Mouse (Mus musculus) midbrain, embryonic 13.5 days (tissue): ENCODE results near the gene Pdia3. TPM values are rescaled to one million over a fixed set of nuclear protein-coding genes. Genes with fewer than 3 reads are reported as not detected.
"Not testable (repeated sequence)": the region's sequence is repeated elsewhere in the genome, so short reads cannot be mapped to it uniquely, and the experiment has no call there.

Source experiments
- ATAC-seq: fragments of 200-750 bp; cut with Nextera tagmentation; 2 replicates; pipeline ENCODE4 v1.8.0; 2017; ENCODE audit warnings: mild to moderate bottlenecking, moderate TSS enrichment, moderate library complexity
- H3K27ac ChIP-seq: fragments of 300-500 bp; sonication (generic); 2 replicates; pipeline ENCODE4 v1.5.1; 2015; ENCODE audit warnings: inconsistent platforms, mild to moderate bottlenecking, moderate library complexity
- H3K27me3 ChIP-seq: fragments of 300-500 bp; sonication (generic); 2 replicates; pipeline ENCODE4 v1.6.1; 2015; ENCODE audit warnings: mild to moderate bottlenecking, inconsistent platforms
- H3K36me3 ChIP-seq: fragments of 300-500 bp; sonication (generic); 2 replicates; pipeline ENCODE4 v1.6.1; 2015; ENCODE audit warnings: mild to moderate bottlenecking, inconsistent platforms
- H3K4me1 ChIP-seq: fragments of 300-500 bp; sonication (generic); replicated peaks from 2 replicates; pipeline ENCODE4 v1.6.1; 2015; ENCODE audit warnings: inconsistent platforms
- H3K4me2 ChIP-seq: fragments of 300-500 bp; sonication (generic); replicated peaks from 2 replicates; pipeline ENCODE4 v1.6.1; 2015; ENCODE audit warnings: moderate library complexity, mild to moderate bottlenecking, inconsistent platforms
- H3K4me3 ChIP-seq: fragments of 300-500 bp; sonication (generic); replicated peaks from 2 replicates; pipeline ENCODE4 v1.5.1; 2015; ENCODE audit warnings: mild to moderate bottlenecking, inconsistent platforms
- H3K9ac ChIP-seq: fragments of 300-500 bp; sonication (generic); replicated peaks from 2 replicates; pipeline ENCODE4 v1.6.1; 2015; ENCODE audit warnings: mild to moderate bottlenecking, inconsistent platforms
- H3K9me3 ChIP-seq: fragments of 300-500 bp; sonication (generic); 2 replicates; pipeline ENCODE4 v1.6.1; 2016; ENCODE audit warnings: mild to moderate bottlenecking, inconsistent platforms
- WGBS: fragments of 180-500 bp; shearing (Covaris S2); methylation state at CpG from one replicate; pipeline ENCODE4 v1.1.7; 2015; 5-methylcytosine and 5-hydroxymethylcytosine counted together
- polyA plus RNA-seq: library from polyadenylated mRNA; unstranded; fragments of >200 nt; fragmentation: Nextera tagmentation; extraction: Ambion mirVana; gene quantifications from 2 replicates; pipeline ENCODE4 v1.2.1, GENCODE M21; 2015

Gene Pdia3
- polyA plus RNA-seq: 373 and 395 TPM in 2 replicates

DNA sequence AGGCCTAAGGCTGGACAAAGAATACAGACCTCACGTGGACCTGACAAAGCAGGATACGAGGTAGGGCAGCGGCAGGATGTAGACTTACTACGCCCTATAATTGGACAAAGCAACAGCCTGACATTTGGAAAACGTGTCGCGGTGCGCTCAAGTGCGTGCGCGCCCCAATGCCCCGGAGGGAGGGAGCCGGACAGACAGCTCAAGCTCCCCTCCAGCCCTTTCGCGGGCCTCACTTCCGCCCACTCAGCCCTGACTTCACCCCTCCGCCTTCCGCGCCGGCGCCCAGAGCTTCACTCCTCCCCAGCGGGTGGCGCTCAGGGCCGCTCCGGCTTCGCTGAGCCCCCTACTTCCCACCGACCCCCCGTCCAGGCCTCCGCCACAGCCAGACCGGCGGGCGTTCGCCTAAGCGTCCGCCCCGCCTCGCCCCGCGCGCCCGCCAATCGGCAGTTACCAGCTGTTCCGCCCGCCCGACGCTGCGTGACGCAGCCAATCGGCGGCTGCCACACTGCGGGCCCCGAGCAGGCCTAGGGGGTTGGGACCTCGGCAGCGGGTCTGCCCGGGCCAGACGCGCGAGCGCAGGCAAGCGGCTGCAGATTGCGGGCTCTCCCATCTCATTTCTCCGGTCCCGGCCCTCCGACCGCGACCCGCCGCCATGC lies at the start of gene Pdia3, which contains the start of gene Catsper2:
TSS of gene Pdia3 (plus strand) at position 389 of the 656 bp plus-strand sequence.
TSS of gene Catsper2 (minus strand) at position 406 of the 656 bp plus-strand sequence.
- Histone ChIP-seq H3K4me1 (peaks cover 42% of the 10 kb centered on the region), H3K4me2 (peak within 1 kb of the TSS; percentile 69), H3K36me3 (peaks cover 19% of the 10 kb centered on the region; the same call in 1 of the 2 replicates), H3K4me3 (peak within 1 kb of the TSS; percentile 99), H3K27me3 (no peaks in the 10 kb centered on the region), H3K27ac (peak within 1 kb of the TSS; percentile 95), H3K9ac (peak within 1 kb of the TSS; percentile 98), H3K9me3 (no peaks in the 10 kb centered on the region)
- WGBS: 1% methylated on average over 66 of the region's 68 CpGs
- ATAC-seq: peak; percentile 99

DNA sequence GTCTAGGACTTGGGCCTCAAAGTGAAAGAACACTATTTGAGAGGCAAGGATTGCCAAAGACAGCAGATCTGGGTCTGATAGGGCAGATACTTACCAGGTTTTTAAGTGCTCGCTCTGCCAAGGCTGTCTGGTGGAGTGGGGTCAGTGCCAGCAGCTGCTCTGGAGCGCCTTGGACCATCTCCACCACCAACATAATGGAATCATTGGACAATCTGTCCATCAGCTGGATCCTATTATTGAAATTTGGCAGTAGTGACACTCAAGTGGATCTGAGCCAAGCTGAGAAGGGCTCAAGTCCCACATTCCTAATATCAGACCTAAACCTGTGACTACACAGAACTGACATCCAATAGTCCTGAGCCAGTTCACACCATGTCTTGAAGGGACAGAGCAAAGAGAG lies 44.7 kb upstream of the Pdia3 start:
- H3K36me3 ChIP-seq: no peaks in the 10 kb centered on the region
- H3K4me3 ChIP-seq: no peak overlapping the region
- H3K4me1 ChIP-seq: no peaks in the 10 kb centered on the region
- H3K27me3 ChIP-seq: no peaks in the 10 kb centered on the region
- no peak for ATAC-seq
- no peak overlapping the region for H3K4me2 ChIP-seq
- no peaks in the 10 kb centered on the region for H3K9me3 ChIP-seq
- 91% methylated on average over 2 of the region's 2 CpGs for WGBS
- H3K9ac ChIP-seq: no peak overlapping the region
- no peak overlapping the region for H3K27ac ChIP-seq

DNA sequence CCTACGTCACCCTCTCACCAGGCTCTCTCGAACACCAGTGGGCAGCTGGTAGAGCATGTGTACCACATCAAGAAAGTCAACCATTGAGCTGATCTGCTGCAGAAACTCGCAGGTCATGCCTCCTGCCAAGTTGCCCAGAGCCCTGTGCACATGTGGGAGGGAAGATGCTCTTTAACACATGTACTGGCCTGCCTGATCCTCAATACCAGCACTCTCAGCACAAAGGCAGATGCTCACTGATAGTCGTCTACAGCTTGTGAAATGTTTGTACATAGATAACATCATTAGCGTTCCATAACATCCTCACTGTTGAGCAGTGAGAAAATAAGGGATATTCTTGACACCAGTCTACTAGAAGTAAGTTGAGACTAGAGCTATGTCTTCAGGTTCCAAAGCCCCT lies 42.7 kb upstream of the Pdia3 start:
- WGBS: 86% methylated on average over 5 of the region's 5 CpGs
- no peaks in the 10 kb centered on the region for H3K4me1 ChIP-seq
- no peak overlapping the region for H3K9ac ChIP-seq
- ATAC-seq: no peak
- no peak overlapping the region for H3K4me3 ChIP-seq
- H3K36me3 ChIP-seq: no peaks in the 10 kb centered on the region
- H3K4me2 ChIP-seq: no peak overlapping the region
- H3K9me3 ChIP-seq: no peaks in the 10 kb centered on the region
- no peaks in the 10 kb centered on the region for H3K27me3 ChIP-seq
- H3K27ac ChIP-seq: no peak overlapping the region

DNA sequence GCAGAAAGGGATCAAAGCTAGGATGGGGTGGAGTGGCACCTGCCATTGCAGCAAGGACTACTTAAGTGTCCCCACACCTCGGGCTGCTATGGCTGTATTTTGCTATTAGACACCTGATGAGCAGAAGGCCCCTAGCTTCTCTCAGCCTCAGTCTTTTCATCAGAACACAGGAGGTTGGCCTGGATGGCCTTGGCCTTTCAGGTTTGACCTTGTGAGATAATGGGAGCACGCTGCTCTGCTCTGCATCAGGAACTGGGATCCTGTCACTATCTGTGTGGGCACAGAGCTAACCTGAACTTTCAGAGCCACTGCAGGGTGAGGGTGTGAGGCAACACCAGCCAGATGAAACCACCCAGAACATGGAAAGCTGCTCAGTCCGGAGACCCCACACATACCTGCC lies 41.3 kb upstream of the Pdia3 start:
- WGBS: 87% methylated on average over 3 of the region's 3 CpGs

DNA sequence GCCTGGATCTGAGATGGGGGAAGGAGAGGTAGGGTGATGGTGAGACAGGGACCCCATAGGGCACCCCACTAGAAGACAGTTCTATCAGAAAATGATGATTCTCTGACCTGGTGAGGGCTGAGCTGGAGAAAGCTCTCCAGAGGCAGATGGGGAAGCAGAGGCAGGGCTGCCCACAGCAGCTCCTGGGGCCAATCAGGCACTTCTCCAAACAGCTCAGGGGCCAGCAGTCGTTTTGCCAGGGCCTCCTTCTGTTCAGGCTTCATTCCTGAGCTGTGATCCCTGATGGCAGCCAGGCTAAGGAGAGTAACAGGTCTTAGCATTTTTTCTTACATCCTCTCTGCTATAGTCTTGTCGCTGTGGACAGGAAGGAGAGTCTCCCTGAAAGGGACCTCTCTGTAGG lies 38.8 kb upstream of the Pdia3 start:
- Histone ChIP-seq H3K4me3 (no peak overlapping the region), H3K9ac (no peak overlapping the region), H3K4me2 (no peak overlapping the region), H3K27me3 (no peaks in the 10 kb centered on the region), H3K36me3 (no peaks in the 10 kb centered on the region), H3K4me1 (no peaks in the 10 kb centered on the region), H3K9me3 (no peaks in the 10 kb centered on the region), H3K27ac (no peak overlapping the region)
- no peak for ATAC-seq
- WGBS: 58% methylated on average over 2 of the region's 2 CpGs

More for the DNA sequence above, 41.3 kb upstream of the Pdia3 start:
- Histone ChIP-seq H3K9ac (no peak overlapping the region), H3K4me2 (no peak overlapping the region), H3K36me3 (no peaks in the 10 kb centered on the region), H3K27me3 (no peaks in the 10 kb centered on the region), H3K4me1 (no peaks in the 10 kb centered on the region), H3K4me3 (no peak overlapping the region), H3K9me3 (no peaks in the 10 kb centered on the region), H3K27ac (no peak overlapping the region)
- no peak for ATAC-seq

DNA sequence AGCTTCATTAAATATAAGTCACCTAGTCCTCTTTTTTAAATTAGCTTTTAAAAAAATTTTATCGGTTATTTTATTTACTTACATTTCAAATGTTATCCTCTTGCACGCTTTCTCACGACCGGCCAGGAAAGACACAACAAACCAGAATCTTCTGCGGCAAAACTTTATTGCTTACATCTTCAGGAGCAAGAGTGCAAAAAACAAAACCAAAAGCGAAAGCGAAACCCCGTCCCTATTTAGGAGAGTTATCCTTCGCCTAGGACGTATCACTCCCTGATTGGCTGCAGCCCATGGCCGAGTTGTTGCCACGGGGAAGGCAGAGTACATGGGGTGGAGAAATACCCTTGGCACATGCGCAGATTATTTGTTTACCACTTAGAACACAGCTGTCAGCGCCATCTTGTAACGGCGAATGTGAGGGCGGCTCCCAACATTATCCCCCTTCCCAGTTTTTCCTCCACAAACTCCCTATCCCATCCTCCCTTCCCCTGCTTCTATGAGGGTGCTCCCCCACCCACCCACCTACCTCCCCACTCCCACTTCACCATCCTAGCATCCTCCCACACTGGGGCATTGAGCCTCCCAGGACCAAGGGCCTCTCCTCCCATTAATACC lies 26.5 kb upstream of the Pdia3 start, which contains the start of gene Strc:
TSS of gene Strc (minus strand) at position 208 of the 615 bp plus-strand sequence.
- not testable (repeated sequence) for H3K9ac ChIP-seq, H3K36me3 ChIP-seq, H3K27ac ChIP-seq, H3K4me2 ChIP-seq, H3K27me3 ChIP-seq, ATAC-seq, H3K4me1 ChIP-seq, H3K9me3 ChIP-seq, H3K4me3 ChIP-seq
- 94% methylated on average over 17 of the region's 17 CpGs for WGBS

DNA sequence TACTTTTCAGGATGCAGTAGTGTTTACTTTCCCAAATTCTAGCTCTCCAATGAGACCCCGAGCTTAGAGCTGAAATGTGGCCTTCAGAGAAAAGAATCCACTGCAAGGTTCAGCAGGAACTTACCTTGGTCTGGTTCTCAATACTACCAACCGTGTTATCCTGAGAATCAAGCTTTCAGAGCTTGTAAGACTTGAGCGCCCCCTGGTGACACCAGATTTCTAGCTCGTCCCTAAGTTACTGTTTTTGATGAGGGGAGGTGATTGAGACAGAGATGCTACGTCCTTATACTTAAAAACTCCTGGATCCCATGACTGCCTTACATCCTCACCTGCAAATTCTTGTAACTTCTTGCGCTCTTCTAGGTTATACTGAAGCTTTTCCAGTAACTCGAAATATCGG lies 17.0 kb upstream of the Pdia3 start:
- H3K4me2 ChIP-seq: no peak overlapping the region
- H3K9ac ChIP-seq: no peak overlapping the region
- H3K27ac ChIP-seq: no peak overlapping the region
- H3K9me3 ChIP-seq: no peaks in the 10 kb centered on the region
- no peak for ATAC-seq
- no peaks in the 10 kb centered on the region for H3K27me3 ChIP-seq
- no peaks in the 10 kb centered on the region for H3K36me3 ChIP-seq
- WGBS: 13% methylated on average over 8 of the region's 8 CpGs
- no peaks in the 10 kb centered on the region for H3K4me1 ChIP-seq
- no peak overlapping the region for H3K4me3 ChIP-seq

DNA sequence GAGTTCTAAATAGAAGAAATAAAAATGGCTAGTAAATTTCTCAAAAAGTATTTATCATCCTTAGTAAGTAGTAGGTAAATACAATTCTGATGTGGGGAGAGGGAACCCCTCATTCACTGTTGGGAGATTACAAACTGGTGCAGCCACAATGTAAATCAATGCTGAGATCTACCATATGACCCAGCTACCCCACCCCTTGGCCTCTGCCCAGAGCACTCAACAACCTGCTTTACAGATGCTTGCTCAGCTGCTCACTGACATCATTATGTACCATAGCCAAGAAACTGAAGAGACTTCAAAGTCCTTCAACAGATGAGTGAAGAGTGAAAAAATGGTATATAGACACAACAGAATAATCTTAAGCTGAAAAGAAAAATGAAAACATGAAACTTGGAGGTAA lies 10.3 kb upstream of the Pdia3 start:
- Histone ChIP-seq H3K4me2 (no peak overlapping the region), H3K27me3 (no peaks in the 10 kb centered on the region), H3K4me1 (no peaks in the 10 kb centered on the region), H3K9ac (no peak overlapping the region), H3K36me3 (no peaks in the 10 kb centered on the region), H3K9me3 (no peaks in the 10 kb centered on the region), H3K27ac (no peak overlapping the region), H3K4me3 (no peak overlapping the region)
- no peak for ATAC-seq

DNA sequence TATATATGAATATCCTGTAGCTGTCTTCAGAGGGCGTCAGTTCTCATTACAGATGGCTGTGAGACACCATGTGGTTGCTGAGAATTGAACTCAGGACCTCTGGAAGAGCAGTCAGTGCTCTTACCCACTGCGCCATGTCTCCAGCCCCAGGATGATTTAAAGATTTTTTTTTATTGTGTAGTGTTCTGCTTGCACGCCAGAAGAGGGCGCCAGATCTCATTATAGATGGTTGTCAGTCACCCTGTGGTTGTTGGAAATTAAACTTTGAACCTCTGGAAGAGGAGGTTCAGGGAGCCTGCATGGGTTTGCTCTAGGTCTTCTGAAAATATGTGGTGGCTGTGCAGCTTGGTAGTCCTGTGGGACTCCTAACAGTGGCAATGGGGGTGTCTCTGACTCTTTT lies 5.4 kb upstream of the Pdia3 start:
- no peak overlapping the region for H3K4me2 ChIP-seq
- H3K9ac ChIP-seq: no peak overlapping the region
- no peak overlapping the region for H3K4me3 ChIP-seq
- ATAC-seq: no peak
- H3K27me3 ChIP-seq: no peaks in the 10 kb centered on the region
- peaks cover 8% of the 10 kb centered on the region for H3K4me1 ChIP-seq
- no peaks in the 10 kb centered on the region for H3K9me3 ChIP-seq
- H3K27ac ChIP-seq: no peak overlapping the region
- no peaks in the 10 kb centered on the region for H3K36me3 ChIP-seq
- 33% methylated on average over 4 of the region's 4 CpGs for WGBS

DNA sequence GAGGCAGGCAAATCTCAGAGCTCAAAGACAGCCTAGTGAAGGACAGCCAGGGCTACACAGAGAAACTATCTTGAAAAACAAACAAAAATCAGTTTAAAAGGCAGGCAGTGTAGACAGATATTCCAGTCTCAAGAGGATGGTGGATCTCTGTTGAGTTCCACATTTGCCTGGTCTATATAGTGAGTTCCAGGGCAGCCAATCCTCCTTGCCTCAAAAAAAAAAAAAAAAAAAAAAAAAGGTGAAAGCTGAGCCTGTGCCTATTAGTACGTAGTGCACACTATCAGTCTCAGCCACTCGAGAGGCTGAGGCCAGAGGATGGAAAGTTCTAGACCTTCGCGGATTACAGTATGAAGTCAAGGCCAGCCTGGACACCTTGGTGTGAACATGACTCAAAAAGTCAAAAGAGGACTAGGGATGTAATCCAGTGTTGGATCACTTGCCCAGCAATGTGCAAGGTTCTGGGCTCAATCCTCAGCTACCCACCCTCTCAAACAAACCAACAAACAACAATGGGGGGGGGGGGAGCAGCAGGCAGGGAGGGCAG lies 660 bp upstream of the Pdia3 start:
- Histone ChIP-seq H3K9me3 (no peaks in the 10 kb centered on the region), H3K4me3 (peak overlapping the region; percentile 99), H3K27ac (peak overlapping the region; percentile 95), H3K27me3 (no peaks in the 10 kb centered on the region), H3K4me2 (peak overlapping the region; percentile 69), H3K4me1 (peaks cover 42% of the 10 kb centered on the region), H3K9ac (peak overlapping the region; percentile 76), H3K36me3 (peaks cover 14% of the 10 kb centered on the region; the same call in 1 of the 2 replicates)
- WGBS: 6% methylated on average over 4 of the region's 4 CpGs
- no peak; the same call in 1 of the 2 replicates for ATAC-seq

DNA sequence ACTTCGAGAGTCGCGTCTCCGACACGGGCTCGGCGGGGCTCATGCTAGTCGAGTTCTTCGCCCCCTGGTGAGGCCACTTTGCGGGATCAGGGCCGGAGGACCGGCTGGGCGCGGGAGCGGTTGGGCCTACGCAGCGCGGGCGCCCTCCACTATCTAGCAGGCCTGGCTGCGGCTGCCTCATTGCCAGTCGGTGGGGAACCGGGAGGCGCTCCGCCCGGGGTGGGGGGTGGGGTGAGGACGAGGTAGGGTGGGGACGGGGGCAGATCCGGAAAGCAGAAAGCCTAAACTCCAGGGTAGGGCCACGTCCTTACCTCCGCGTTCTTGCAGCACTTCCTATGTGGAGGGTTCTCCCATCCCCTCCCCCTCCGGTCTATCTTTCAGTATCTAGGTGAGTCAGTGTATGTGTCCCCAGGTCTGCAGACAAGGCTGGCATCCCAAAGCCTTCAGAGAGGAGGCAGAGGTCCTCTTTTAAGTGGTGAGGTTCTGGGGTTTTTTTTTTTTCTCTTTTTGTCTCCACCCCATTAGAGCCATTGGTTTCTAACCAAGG lies 637 bp downstream of the Pdia3 start:
- ATAC-seq: peak; percentile 59
- no peaks in the 10 kb centered on the region for H3K9me3 ChIP-seq
- H3K4me3 ChIP-seq: peak overlapping the region; percentile 99
- H3K4me1 ChIP-seq: peaks cover 46% of the 10 kb centered on the region
- no peaks in the 10 kb centered on the region for H3K27me3 ChIP-seq
- peak overlapping the region; percentile 69 for H3K4me2 ChIP-seq
- H3K27ac ChIP-seq: peak overlapping the region; percentile 95
- H3K9ac ChIP-seq: peak overlapping the region; percentile 98
- under 1% methylated on average over 32 of the region's 32 CpGs for WGBS
- peaks cover 25% of the 10 kb centered on the region; the same call in 1 of the 2 replicates for H3K36me3 ChIP-seq

DNA sequence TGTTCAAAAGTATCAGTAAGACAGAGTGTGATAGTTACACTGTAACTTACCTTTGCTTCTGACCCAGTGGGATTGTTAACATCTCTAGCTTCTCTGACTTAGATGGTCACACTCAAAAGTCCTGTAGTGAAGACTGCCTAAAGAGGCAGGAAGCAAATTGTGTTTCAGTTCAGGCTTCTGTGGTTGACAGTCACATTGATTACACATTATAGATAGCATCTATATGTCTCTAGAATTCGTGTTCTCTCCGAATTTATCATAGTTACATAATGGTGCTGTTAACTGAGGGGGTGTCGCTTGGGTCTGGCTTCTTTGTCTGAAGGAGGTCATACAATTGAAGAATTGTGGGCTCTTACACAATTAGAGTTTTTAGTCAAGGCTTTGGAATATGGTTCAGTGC lies 1.5 kb downstream of the Pdia3 start:
- Histone ChIP-seq H3K4me3 (peak overlapping the region; percentile 99), H3K27me3 (no peaks in the 10 kb centered on the region), H3K27ac (no peak overlapping the region), H3K9me3 (no peaks in the 10 kb centered on the region), H3K9ac (peak overlapping the region; percentile 98), H3K4me2 (peak overlapping the region; percentile 69), H3K36me3 (peaks cover 25% of the 10 kb centered on the region; the same call in 1 of the 2 replicates), H3K4me1 (peaks cover 46% of the 10 kb centered on the region)
- ATAC-seq: no peak
- 57% methylated on average over 3 of the region's 3 CpGs for WGBS
